Mouse (Mus musculus): ENCODE data around the gene 1700029I15Rik. TPM values are rescaled to one million over a fixed set of nuclear protein-coding genes. Genes with fewer than 3 reads are reported as not detected.

1700029I15Rik gene
- polyA plus RNA-seq (2015; fragmentation: Nextera tagmentation; extraction: Ambion mirVana): 3.1 and 4.4 TPM in 2 replicates

- no peak within 1 kb of the TSS for H3K9ac ChIP-seq (replicated peaks; ENCODE audit: low read length)
- no peak within 1 kb of the TSS for H3K4me3 ChIP-seq (ENCODE audit: low read length)
- 85% methylated on average over 5 of the region's 5 CpGs for WGBS
- H3K27ac ChIP-seq (ENCODE audit: low read length): 0 out of 2 replicates have a peak within 1 kb of the TSS, but pooled peaks have one; percentile 10
- H3K4me1 ChIP-seq (ENCODE audit: insufficient read depth, low read length): no peaks in the 10 kb centered on the region
- H3K9me3 ChIP-seq (ENCODE audit: low read length): no peaks in the 10 kb centered on the region
- no peak within 1 kb of the TSS for H3K4me2 ChIP-seq (replicated peaks; ENCODE audit: low read depth, low read length)
- H3K27me3 ChIP-seq (ENCODE audit: insufficient read depth, low read length): no peaks in the 10 kb centered on the region
- peaks cover 69% of the 10 kb centered on the region for H3K36me3 ChIP-seq (ENCODE audit: insufficient read depth, low read length)
- ATAC-seq (ENCODE audit: low FRiP score, low TSS enrichment): no peak
Observed at GRCm38 (mm10) chr2:92381901-92382588, at the start of gene 1700029I15Rik. Gene 1700029I15Rik, plus strand, starts transcription at chr2:92382538.

DNA sequence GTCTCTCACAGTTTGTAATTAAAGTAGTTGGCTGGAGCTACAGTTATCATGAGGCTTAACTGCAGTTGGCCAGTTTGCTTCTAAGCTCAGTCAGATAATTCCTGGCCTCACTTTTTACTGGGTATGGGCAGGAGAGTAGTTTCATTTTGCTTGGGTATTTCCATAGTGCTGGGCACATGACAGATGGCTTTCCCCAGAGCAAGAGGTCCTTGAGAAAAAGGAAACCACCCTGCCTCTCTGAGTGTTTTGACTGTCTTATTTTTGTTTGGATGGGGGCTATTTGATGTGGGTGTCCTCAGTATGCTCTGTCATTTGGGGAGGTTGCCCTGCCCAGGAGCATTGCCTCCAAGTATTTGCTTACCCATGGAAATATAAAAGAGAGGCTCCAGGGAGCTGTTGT is 39.9 kb upstream of the 1700029I15Rik start:
- no peak for ATAC-seq (ENCODE audit: low FRiP score, low TSS enrichment)

GRCm38 (mm10) chr2:92347191-92347590 is 35.1 kb upstream of the 1700029I15Rik start:
- no peak for ATAC-seq (ENCODE audit: low FRiP score, low TSS enrichment)
- Histone ChIP-seq H3K27me3 (ENCODE audit: insufficient read depth, low read length) (no peaks in the 10 kb centered on the region), H3K4me3 (ENCODE audit: low read length) (no peak overlapping the region), H3K9me3 (ENCODE audit: low read length) (no peaks in the 10 kb centered on the region), H3K4me1 (ENCODE audit: insufficient read depth, low read length) (peaks cover 10% of the 10 kb centered on the region), H3K9ac (replicated peaks; ENCODE audit: low read length) (no peak overlapping the region), H3K27ac (ENCODE audit: low read length) (no peak overlapping the region), H3K36me3 (ENCODE audit: insufficient read depth, low read length) (peaks cover 17% of the 10 kb centered on the region), H3K4me2 (replicated peaks; ENCODE audit: low read depth, low read length) (no peak overlapping the region)
- 86% methylated on average over 2 of the region's 2 CpGs for WGBS

More for the DNA sequence above, 39.9 kb upstream of the 1700029I15Rik start:
- H3K4me1 ChIP-seq (ENCODE audit: insufficient read depth, low read length): no peaks in the 10 kb centered on the region
- no peaks in the 10 kb centered on the region for H3K9me3 ChIP-seq (ENCODE audit: low read length)
- no peak overlapping the region for H3K4me3 ChIP-seq (ENCODE audit: low read length)
- H3K36me3 ChIP-seq (ENCODE audit: insufficient read depth, low read length): peaks cover 15% of the 10 kb centered on the region
- H3K27ac ChIP-seq (ENCODE audit: low read length): no peak overlapping the region
- H3K4me2 ChIP-seq (replicated peaks; ENCODE audit: low read depth, low read length): no peak overlapping the region
- no peaks in the 10 kb centered on the region for H3K27me3 ChIP-seq (ENCODE audit: insufficient read depth, low read length)
- H3K9ac ChIP-seq (replicated peaks; ENCODE audit: low read length): no peak overlapping the region

DNA sequence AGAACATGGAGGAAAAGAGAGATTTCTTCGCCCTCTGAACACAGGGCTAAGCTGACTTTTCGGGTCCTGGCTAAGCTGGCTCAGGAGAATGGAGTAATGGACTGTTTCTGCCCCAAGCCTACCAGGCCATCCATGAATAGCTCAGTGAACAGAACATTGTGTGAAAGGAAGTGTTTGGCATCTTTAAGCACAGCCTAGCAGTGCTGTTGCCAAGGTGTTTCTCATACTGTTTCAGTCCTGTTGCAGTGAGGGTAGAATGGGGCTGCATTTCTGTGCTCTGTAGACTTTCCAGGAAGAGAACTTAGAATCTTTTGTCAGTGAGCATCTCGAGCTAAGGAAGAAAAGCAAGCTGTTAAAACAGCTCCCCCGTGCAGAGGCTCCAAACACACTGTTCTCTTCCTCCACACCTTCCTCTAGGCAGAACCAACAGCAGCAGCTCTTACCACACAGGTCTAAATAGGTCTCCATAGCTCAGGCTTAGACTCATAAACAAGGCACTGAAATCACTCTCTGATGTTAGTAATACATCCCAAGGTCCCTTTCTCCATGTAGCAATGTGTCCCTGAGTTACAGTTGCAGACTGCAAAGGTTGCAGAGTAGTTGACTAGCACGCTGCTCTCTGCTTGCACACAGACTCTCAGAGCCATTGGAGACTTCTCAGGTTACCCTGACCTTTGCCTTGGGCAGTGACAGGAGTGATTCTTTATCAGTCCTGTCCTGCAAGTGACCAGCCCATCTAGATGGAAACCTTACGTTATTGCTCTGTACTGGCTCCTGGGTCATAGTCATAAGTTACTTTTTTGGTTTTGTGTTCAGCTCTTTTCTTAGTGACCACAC is 32.5 kb upstream of the 1700029I15Rik start:
- Histone ChIP-seq H3K9me3 (ENCODE audit: low read length) (no peaks in the 10 kb centered on the region), H3K4me3 (ENCODE audit: low read length) (no peak overlapping the region), H3K9ac (replicated peaks; ENCODE audit: low read length) (no peak overlapping the region), H3K4me1 (ENCODE audit: insufficient read depth, low read length) (peaks cover 10% of the 10 kb centered on the region), H3K27ac (ENCODE audit: low read length) (peak overlapping the region; percentile 25; the same call in 1 of the 2 replicates), H3K4me2 (replicated peaks; ENCODE audit: low read depth, low read length) (no peak overlapping the region), H3K36me3 (ENCODE audit: insufficient read depth, low read length) (peaks cover 19% of the 10 kb centered on the region), H3K27me3 (ENCODE audit: insufficient read depth, low read length) (no peaks in the 10 kb centered on the region)
- ATAC-seq (ENCODE audit: low FRiP score, low TSS enrichment): 0 out of 2 replicates have a peak, but pooled peaks have one; percentile 31
- WGBS: 44% methylated on average over 6 of the region's 6 CpGs

DNA sequence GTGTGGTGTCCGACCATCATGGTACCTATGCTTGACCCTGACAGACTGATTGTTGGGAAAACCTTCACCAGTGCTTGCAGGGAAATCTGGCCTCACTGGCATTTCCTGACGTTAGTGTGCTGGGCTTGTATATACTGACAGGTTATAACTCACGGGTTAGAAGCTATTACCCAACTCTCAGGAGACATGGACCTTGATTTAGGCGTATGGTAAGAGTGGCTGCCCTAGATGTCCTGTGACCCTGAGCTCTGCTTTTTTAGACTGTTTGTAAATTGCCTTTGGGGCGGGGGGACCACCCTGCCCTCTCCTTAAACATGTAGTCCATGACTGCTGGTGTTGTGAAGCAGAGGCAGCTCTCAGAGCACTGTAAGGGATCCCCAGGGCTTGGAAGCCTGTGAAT is 31.7 kb upstream of the 1700029I15Rik start:
- Histone ChIP-seq H3K36me3 (ENCODE audit: insufficient read depth, low read length) (peaks cover 15% of the 10 kb centered on the region), H3K27ac (ENCODE audit: low read length) (peak overlapping the region; percentile 25; the same call in 1 of the 2 replicates), H3K4me2 (replicated peaks; ENCODE audit: low read depth, low read length) (no peak overlapping the region), H3K9ac (replicated peaks; ENCODE audit: low read length) (no peak overlapping the region), H3K4me3 (ENCODE audit: low read length) (no peak overlapping the region), H3K27me3 (ENCODE audit: insufficient read depth, low read length) (no peaks in the 10 kb centered on the region), H3K9me3 (ENCODE audit: low read length) (no peaks in the 10 kb centered on the region), H3K4me1 (ENCODE audit: insufficient read depth, low read length) (peaks cover 10% of the 10 kb centered on the region)
- ATAC-seq (ENCODE audit: low FRiP score, low TSS enrichment): no peak
- WGBS: 25% methylated on average over 5 of the region's 5 CpGs

DNA sequence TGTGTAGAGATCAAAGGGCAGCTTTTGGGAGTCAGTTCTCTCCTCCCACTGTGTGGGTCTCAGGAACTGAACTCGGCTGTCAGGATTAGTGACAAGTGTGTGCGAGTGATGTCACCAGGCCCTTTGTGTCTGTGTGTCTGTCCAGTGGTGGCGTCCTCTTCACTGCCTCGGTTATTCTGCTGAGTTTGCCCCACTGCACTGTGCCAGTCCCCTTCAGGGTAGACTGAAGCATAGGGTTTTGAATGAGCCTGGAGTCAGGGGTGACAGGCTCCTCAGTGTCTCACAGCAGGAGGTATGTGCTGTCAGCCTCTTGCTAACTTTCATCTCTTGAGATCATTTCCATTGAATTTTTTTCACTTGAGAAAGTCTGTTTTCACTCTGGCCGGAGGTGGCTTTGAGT is 28.9 kb upstream of the 1700029I15Rik start:
- Histone ChIP-seq H3K27ac (ENCODE audit: low read length) (no peak overlapping the region), H3K4me1 (ENCODE audit: insufficient read depth, low read length) (peaks cover 10% of the 10 kb centered on the region), H3K9ac (replicated peaks; ENCODE audit: low read length) (no peak overlapping the region), H3K27me3 (ENCODE audit: insufficient read depth, low read length) (no peaks in the 10 kb centered on the region), H3K36me3 (ENCODE audit: insufficient read depth, low read length) (peaks cover 28% of the 10 kb centered on the region), H3K4me3 (ENCODE audit: low read length) (no peak overlapping the region), H3K4me2 (replicated peaks; ENCODE audit: low read depth, low read length) (no peak overlapping the region), H3K9me3 (ENCODE audit: low read length) (no peaks in the 10 kb centered on the region)
- ATAC-seq (ENCODE audit: low FRiP score, low TSS enrichment): no peak
- WGBS: 72% methylated on average over 5 of the region's 5 CpGs

- H3K9me3 ChIP-seq (ENCODE audit: low read length): no peaks in the 10 kb centered on the region
Observed at GRCm38 (mm10) chr2:92354224-92354623, 28.1 kb upstream of the 1700029I15Rik start.

DNA sequence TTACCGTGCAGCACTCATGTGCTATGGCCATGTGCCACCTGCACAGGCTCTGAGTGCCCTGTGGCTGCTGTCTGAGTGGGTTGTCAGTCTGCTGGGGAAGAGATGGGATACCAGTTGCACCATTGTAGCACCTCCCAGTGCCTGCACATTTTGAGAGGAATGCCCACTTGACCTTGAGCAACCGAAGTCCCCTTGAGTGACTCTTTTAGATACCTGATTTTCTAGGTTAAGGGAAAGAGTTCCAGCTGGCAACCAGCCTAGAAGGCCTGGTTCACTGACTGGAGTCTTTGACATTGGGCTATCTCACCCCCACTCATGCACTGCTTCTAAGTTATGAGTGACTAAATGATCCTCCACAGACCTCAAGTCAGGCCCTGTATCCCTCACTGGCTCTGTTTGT is 23.0 kb upstream of the 1700029I15Rik start:
- no peak overlapping the region for H3K27ac ChIP-seq (ENCODE audit: low read length)
- H3K36me3 ChIP-seq (ENCODE audit: insufficient read depth, low read length): peaks cover 39% of the 10 kb centered on the region
- no peak overlapping the region for H3K4me2 ChIP-seq (replicated peaks; ENCODE audit: low read depth, low read length)
- 87% methylated on average over 2 of the region's 2 CpGs for WGBS
- no peak for ATAC-seq (ENCODE audit: low FRiP score, low TSS enrichment)
- no peak overlapping the region for H3K9ac ChIP-seq (replicated peaks; ENCODE audit: low read length)
- no peaks in the 10 kb centered on the region for H3K27me3 ChIP-seq (ENCODE audit: insufficient read depth, low read length)
- H3K4me3 ChIP-seq (ENCODE audit: low read length): no peak overlapping the region
- no peaks in the 10 kb centered on the region for H3K9me3 ChIP-seq (ENCODE audit: low read length)
- peaks cover 8% of the 10 kb centered on the region for H3K4me1 ChIP-seq (ENCODE audit: insufficient read depth, low read length)

More at GRCm38 (mm10) chr2:92354224-92354623, 28.1 kb upstream of the 1700029I15Rik start:
- Histone ChIP-seq H3K4me1 (ENCODE audit: insufficient read depth, low read length) (peaks cover 10% of the 10 kb centered on the region), H3K9ac (replicated peaks; ENCODE audit: low read length) (no peak overlapping the region), H3K36me3 (ENCODE audit: insufficient read depth, low read length) (peaks cover 27% of the 10 kb centered on the region), H3K4me2 (replicated peaks; ENCODE audit: low read depth, low read length) (no peak overlapping the region), H3K4me3 (ENCODE audit: low read length) (no peak overlapping the region), H3K27ac (ENCODE audit: low read length) (no peak overlapping the region), H3K27me3 (ENCODE audit: insufficient read depth, low read length) (no peaks in the 10 kb centered on the region)
- no peak for ATAC-seq (ENCODE audit: low FRiP score, low TSS enrichment)
- 38% methylated on average over 6 of the region's 6 CpGs for WGBS

DNA sequence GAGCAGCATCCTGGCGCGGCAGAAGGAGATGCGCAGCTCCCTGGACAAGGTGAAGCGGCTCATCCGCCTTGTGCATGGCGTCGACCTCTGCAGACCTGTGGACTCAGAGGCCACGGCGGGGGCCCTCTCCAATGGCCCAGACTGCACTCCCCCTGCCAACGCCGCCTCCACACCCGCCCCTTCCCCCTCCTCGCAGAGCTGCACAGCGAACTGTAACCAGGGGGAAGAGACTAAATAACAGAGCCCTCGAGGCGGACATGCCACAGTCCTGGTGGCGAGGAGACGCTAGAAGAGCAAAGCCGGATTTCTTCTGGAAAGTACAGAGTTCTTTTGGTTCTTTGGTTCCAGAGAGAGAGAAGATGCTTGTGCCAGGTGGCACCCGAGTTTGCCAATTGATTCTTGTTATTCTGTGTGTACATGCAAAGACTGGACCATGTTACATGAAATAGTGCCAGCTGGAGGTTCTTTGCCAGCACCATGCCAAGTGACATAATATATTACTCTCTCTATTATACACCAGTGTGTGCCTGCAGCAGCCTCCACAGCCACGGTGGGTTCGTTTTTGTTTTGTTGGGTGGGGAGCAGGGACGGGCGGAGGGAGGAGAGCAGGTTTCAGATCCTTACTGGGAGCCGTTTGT is 22.0 kb upstream of the 1700029I15Rik start:
- Histone ChIP-seq H3K9me3 (ENCODE audit: low read length) (no peaks in the 10 kb centered on the region), H3K36me3 (ENCODE audit: insufficient read depth, low read length) (peaks cover 39% of the 10 kb centered on the region), H3K4me3 (ENCODE audit: low read length) (no peak overlapping the region), H3K9ac (replicated peaks; ENCODE audit: low read length) (no peak overlapping the region), H3K27ac (ENCODE audit: low read length) (peak overlapping the region; percentile 59), H3K4me2 (replicated peaks; ENCODE audit: low read depth, low read length) (0 out of 2 replicates have a peak overlapping the region, but pooled peaks have one; percentile 2), H3K4me1 (ENCODE audit: insufficient read depth, low read length) (peaks cover 8% of the 10 kb centered on the region), H3K27me3 (ENCODE audit: insufficient read depth, low read length) (no peaks in the 10 kb centered on the region)
- 50% methylated on average over 25 of the region's 25 CpGs for WGBS
- ATAC-seq (ENCODE audit: low FRiP score, low TSS enrichment): peak; percentile 42; the same call in 1 of the 2 replicates
